Mouse (Mus musculus): ENCODE measurements around the gene 4930402K13Rik.
"Not testable (repeated sequence)": the region's sequence is repeated elsewhere in the genome, so short reads cannot be mapped to it uniquely, and the experiment has no call there.

4930402K13Rik gene

DNA sequence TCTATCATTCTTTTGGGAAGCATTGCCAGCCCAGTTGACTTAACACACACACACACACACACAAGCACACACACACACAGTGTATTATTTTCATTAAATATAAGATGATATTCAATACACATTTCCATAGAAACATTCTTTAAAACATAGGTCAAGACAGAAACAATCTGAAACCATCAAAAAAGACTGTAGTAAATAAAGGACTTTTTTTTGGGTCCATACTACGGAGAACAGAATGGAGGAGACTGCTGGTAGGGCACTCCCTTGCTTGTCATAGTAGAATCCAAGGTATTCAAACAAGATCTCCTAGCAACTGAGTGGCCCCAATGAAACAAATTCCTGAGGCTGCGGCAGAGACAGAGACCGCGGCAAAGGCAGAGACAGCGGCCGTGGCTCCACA lies at the start of gene 4930402K13Rik:
Gene 4930402K13Rik, plus strand, starts transcription at position 301 of the 400 bp plus-strand sequence.
- DNase-seq (ENCODE audit: low read depth), result no peak

- not testable (repeated sequence) for DNase-seq (ENCODE audit: low read depth)
Measured at GRCm38 (mm10) chrX:9060952-9061351, 43.4 kb upstream of the 4930402K13Rik start.

DNA sequence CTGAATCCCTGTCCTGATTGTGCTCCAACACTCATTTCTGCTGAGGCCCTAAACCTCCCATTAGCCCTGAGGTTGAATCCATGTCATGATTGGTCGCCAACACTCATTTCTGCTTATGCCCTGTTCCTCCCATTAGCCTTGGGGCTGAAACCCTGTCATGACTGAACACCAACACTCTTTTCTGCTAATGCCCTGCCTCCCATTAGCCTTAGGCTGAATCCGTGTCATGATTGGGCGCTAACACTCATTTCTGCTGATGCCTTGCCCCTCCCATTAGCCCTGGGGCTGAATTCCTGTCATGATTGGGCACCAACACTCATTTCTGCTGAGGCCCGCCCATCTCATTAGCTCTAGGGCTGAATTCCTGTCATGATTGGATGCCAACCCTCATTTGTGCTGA lies 42.3 kb upstream of the 4930402K13Rik start:
- DNase-seq (ENCODE audit: low read depth), result no peak

DNA sequence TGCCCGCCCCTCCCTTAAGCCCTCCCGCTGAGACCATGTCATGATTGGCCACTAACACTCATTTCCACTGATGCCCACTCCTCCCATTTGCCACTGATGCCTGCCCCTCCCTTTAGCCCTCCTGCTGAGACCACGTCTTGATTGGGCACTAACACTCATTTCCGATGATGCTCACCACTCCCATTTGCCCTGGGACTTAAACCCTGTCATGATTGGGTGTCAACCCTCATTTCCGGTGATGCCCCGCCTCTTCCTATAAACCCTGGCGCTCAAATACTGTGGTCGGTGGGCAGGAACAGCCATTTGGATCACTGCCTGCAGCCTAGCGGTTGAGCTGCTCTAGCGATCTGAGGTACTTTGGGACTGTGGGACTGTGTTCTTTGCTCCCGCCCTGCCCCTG lies 41.6 kb upstream of the 4930402K13Rik start, which contains the start of gene Fthl17f:
Gene Fthl17f, plus strand, starts transcription at position 301 of the 400 bp plus-strand sequence.
- DNase-seq (ENCODE audit: low read depth), result not testable (repeated sequence)

DNA sequence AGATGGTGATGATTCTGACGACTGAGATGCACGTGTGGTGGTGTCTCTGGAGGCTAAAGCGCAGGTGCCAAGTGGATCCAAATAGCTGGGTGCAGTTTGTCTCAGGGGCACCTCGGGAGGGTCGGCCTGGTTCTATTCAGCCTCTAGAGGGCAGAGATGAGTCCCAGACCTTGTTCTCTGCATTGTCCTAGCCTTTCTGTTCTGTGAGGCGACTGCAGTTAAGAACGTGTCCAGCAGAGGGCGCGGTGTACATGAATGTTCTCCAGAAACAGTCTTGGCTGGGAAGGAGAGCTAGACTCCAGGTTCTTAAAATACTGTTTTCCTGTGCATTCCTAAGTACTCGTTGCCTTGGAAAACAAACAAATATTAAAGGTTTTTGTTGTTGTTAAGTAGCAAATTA lies 26.7 kb upstream of the 4930402K13Rik start:
- DNase-seq (ENCODE audit: low read depth), result not testable (repeated sequence)

- not testable (repeated sequence) for DNase-seq (ENCODE audit: low read depth)
Measured at GRCm38 (mm10) chrX:9095066-9095465, 9.3 kb upstream of the 4930402K13Rik start.

DNA sequence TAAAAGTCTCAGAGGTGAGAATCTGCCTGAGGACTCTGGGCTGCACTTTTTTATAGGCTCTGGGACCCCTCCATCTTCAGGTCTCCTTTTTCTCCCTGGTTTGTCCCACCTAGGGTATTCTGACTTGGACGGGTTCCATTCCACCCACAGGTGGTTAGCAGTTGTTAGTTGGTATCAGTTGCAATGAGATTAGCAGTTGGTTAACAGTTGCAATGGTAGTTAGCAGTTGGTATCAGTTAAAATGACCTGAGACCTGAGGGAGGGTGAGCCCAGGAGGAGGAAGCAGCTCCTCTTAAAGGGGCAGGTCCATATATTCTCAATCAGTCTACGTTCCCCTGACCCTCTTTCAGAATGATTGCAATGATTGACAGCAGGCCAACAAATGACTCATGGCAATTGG lies 6.0 kb downstream of the 4930402K13Rik start:
- no peak for DNase-seq (ENCODE audit: low read depth)

- no peak for DNase-seq (ENCODE audit: low read depth)
Measured at GRCm38 (mm10) chrX:9124928-9125327, 20.6 kb downstream of the 4930402K13Rik start.

- no peak for DNase-seq (ENCODE audit: low read depth)
Measured at GRCm38 (mm10) chrX:9128317-9128831, 24.0 kb downstream of the 4930402K13Rik start.

DNA sequence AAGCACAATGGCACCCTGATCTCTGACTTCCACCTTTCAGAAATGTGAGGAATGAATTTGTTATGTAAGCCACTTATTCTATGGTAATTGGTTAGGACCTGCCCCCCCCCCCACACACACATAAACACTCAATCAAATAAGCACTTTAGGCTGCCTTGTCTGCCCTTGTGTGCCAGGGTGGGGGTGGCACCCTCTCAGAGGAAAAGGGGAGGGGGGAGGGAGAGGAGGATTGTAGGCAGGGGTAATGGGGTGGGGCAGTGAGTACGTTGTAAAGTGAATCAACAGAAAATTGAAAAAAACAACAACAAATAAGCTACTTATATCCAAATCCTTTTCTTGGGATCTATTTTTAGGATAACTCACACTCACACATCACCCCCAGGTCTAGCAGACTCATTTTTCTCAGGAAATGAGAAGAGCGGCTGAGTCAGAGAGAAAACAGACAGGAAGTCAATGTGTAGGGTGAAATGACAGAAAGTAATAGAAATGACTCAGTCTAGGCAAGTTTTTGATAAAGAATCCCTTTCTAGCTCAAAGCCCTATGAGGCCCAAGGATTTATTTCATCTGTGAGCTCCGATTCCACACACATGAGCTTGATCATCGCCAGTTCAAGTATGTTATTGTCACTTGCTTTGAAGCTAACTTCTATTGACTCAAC lies 35.1 kb downstream of the 4930402K13Rik start:
- DNase-seq (ENCODE audit: low read depth), result no peak

- no peak for DNase-seq (ENCODE audit: low read depth)
Measured at GRCm38 (mm10) chrX:9142669-9143068, 38.3 kb downstream of the 4930402K13Rik start.
